Mouse (Mus musculus) c-Kit-positive CD71-positive TER-119-negative erythroid progenitor cells, embryonic 14.5 days (primary cell): ENCODE measurements around the gene Olfr1232.

Source experiments
- DNase-seq: peaks from one replicate; pipeline ENCODE4 v3.0.0-alpha.2; 2013; ENCODE audit warnings: low read depth

Olfr1232 gene

DNA sequence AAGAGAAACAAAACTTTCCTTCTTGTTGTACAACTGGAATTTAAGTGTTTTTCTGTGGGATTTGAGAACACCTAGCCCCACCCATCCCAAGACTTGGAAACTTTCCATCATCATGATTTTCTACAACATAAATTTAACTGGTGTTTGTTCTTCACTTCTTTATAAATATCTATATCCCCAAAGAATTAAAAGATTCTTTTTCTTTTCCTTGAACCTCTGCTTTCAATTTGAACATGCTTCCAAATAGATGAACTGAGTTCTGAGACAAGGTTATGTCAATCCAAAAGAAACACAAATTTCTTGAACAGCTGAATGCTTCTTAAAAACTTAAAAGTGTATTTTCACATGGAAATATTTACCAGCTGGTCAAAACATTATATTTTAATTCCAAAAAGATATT lies at the start of gene Olfr1232:
Olfr1232 (minus strand) TSS at position 101 of the 400 bp plus-strand sequence.
- DNase-seq, result no peak

DNA sequence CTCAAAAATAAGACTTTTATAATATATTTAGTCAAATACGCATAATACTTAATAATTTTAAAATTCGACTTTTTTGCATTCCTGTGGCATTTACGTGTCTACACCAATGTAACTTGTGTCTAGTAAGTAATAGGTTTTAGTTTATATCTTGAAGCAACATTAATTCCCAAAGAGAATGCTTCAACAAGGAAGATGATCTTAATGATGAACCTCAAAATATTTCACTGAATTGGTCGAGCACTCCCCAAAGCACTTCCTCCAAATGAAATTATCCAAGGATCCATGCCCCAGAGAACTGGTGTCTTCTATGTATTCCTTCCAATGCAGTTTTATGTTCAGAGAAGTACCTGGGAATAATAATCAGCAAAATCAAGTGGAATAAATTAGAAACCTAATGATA lies 35.3 kb upstream of the Olfr1232 start, which contains the start of gene Olfr1234:
Olfr1234 (minus strand) TSS at position 101 of the 400 bp plus-strand sequence.
- no peak for DNase-seq

DNA sequence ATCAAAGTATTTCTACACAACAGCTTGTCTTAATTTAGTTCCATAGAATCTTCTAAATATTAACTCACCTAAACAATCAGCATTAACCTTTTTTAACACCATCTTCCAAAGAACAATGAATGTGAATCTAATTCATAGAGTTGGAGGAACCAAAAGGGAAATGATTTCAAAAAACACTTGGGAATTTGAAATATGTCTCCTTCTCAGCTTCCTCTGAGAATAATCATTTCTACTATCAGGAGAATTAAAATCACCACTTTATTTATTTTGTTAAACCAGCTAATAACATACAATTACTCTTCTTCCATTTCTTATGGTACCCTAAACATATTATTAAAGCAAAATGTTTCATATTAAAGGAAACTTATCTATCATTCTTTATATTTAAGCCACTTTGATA lies 12.8 kb upstream of the Olfr1232 start, which contains the start of gene Olfr1233:
Olfr1233 (minus strand) TSS at position 101 of the 400 bp plus-strand sequence.
- DNase-seq, result no peak

DNA sequence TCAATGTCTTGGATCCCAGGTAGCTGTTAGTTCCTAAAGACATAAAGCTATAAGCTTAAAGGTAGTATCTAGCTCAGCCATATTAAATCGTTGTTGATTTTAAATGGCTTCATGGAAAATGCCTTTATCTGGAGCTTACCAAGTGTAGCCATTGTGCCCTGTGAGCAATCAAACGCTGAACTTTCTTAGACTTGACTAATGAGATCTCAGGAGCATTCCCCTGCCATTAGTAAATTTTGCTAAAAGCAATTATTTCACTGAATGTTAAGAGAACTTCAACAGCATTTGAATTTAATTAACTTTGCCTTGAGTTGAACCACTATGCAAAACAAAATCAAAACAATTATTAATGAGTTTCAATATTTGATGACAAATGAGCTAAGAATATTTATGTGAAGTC lies 22.5 kb downstream of the Olfr1232 start, which contains the start of gene Olfr1231:
Olfr1231 (minus strand) TSS at position 101 of the 400 bp plus-strand sequence.
- no peak for DNase-seq

DNA sequence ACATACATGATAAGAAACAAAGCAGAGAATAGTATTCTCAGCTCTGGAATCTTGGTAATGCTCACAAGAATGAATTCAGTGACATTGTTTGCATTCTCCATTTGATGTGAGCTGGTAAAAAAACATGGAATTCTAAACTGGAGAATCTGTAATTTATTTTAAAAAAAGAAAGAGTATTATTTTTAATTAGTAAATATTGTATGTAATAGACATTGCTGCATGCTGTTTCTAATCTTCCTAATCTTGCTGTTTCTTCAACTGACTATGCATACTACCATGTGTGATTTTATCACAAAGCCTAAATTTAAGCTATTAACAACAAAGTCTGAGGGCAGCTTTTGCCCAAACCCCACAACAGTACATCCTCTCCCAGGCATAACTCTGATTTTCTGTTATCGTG lies 32.3 kb downstream of the Olfr1232 start, which contains the start of gene Olfr1230:
Olfr1230 (minus strand) TSS at position 101 of the 400 bp plus-strand sequence.
- DNase-seq, result no peak

DNA sequence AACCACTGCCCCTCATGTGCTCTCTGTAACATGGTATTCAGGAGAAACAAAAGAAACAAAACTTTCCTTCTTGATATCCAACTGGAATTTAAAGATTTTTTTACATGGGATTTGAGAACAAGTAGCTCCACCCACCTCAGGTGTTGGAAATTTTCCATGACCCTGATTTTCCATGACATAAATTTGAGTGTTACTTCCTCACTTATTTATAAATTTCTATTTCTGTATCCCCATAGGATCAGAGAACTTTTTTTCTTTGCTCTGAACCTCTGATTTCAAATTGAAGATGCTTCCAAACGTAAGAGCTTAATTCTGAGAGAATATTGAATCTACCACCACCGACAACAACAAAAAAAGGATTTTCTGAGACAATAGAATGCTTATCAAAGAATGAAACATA lies 41.6 kb downstream of the Olfr1232 start, which contains the start of gene Olfr1229:
Olfr1229 (minus strand) TSS at position 101 of the 400 bp plus-strand sequence.
- no peak for DNase-seq
